Mouse (Mus musculus) neural tube, embryonic 13.5 days (tissue): ENCODE measurements around the gene Wbp2nl. TPM values are rescaled to one million over a fixed set of nuclear protein-coding genes. Genes with fewer than 3 reads are reported as not detected.
A peak's percentile ranks its signal among the peaks of the same experiment; 100 is the strongest.

Experiments used
- ATAC-seq: fragments of 200-750 bp; cut with Nextera tagmentation; 2 replicates; pipeline ENCODE4 v1.8.0; 2017; ENCODE audit warnings: low read depth, mild to moderate bottlenecking, moderate TSS enrichment, moderate library complexity
- H3K27ac ChIP-seq: fragments of 300-500 bp; sonication (generic); replicated peaks from 2 replicates; pipeline ENCODE4 v1.5.1; 2015; ENCODE audit warnings: moderate library complexity, mild to moderate bottlenecking, inconsistent platforms
- H3K27me3 ChIP-seq: fragments of 300-500 bp; sonication (generic); 2 replicates; pipeline ENCODE4 v1.6.1; 2015; ENCODE audit warnings: mild to moderate bottlenecking, inconsistent platforms
- H3K36me3 ChIP-seq: fragments of 300-500 bp; sonication (generic); 2 replicates; pipeline ENCODE4 v1.6.1; 2015; ENCODE audit warnings: mild to moderate bottlenecking, inconsistent platforms
- H3K4me1 ChIP-seq: fragments of 300-500 bp; sonication (generic); replicated peaks from 2 replicates; pipeline ENCODE4 v1.6.1; 2015; ENCODE audit warnings: inconsistent platforms
- H3K4me2 ChIP-seq: fragments of 300-500 bp; sonication (generic); 2 replicates; pipeline ENCODE4 v1.6.1; 2015; ENCODE audit warnings: inconsistent platforms, mild to moderate bottlenecking, moderate library complexity
- H3K4me3 ChIP-seq: fragments of 300-500 bp; sonication (generic); 2 replicates; pipeline ENCODE4 v1.5.1; 2015; ENCODE audit warnings: mild to moderate bottlenecking, inconsistent platforms
- H3K9ac ChIP-seq: fragments of 300-500 bp; sonication (generic); 2 replicates; pipeline ENCODE4 v1.6.1; 2015; ENCODE audit warnings: moderate library complexity, mild to moderate bottlenecking, inconsistent platforms
- H3K9me3 ChIP-seq: fragments of 300-500 bp; sonication (generic); 2 replicates; pipeline ENCODE4 v1.6.1; 2016; ENCODE audit warnings: inconsistent platforms
- WGBS: fragments of 180-500 bp; shearing (Covaris S2); methylation state at CpG from one replicate; pipeline ENCODE4 v1.1.7; 2015; 5-methylcytosine and 5-hydroxymethylcytosine counted together
- polyA plus RNA-seq: library from polyadenylated mRNA; unstranded; fragments of >200 nt; fragmentation: Nextera tagmentation; extraction: Ambion mirVana; gene quantifications from 2 replicates; pipeline ENCODE4 v1.2.1, GENCODE M21; 2015

Wbp2nl gene
- not detected in 2 replicates for polyA plus RNA-seq

GRCm38 (mm10) chr15:82298764-82299561 is at the start of gene Wbp2nl:
TSS of gene Wbp2nl (plus strand) at chr15:82298954.
- 62% methylated on average over 39 of the region's 39 CpGs for WGBS
- H3K9me3 ChIP-seq: no peaks in the 10 kb centered on the region
- H3K4me2 ChIP-seq: peak within 1 kb of the TSS; percentile 7; the same call in 1 of the 2 replicates
- no peak for ATAC-seq
- H3K36me3 ChIP-seq: no peaks in the 10 kb centered on the region
- H3K9ac ChIP-seq: no peak within 1 kb of the TSS
- no peak within 1 kb of the TSS for H3K27ac ChIP-seq
- no peaks in the 10 kb centered on the region for H3K27me3 ChIP-seq
- H3K4me1 ChIP-seq: peaks cover 8% of the 10 kb centered on the region
- H3K4me3 ChIP-seq: no peak within 1 kb of the TSS

DNA sequence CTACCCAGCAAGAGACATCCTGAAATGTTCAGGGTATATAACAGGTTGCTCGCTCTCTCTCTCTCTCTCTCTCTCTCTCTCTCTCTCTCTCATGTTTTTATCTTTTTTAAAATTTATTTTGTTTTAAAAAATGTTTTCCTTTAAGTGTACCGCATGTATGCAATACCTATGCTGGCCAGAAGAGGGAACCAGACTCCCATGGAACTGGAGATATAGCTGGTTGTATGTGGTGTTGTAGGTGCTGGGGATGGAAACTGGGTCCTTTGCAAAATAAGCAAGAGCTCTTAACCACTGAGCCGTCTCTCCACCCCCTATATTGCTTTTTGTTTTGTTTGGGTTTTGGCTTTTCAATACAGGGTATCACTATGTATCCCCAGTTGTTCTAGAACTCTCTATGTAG is 47.2 kb upstream of the Wbp2nl start:
- no peak overlapping the region for H3K9ac ChIP-seq
- H3K4me1 ChIP-seq: peaks cover 16% of the 10 kb centered on the region
- H3K27me3 ChIP-seq: no peaks in the 10 kb centered on the region
- no peaks in the 10 kb centered on the region for H3K9me3 ChIP-seq
- 100% methylated on average over 3 of the region's 3 CpGs for WGBS
- no peak overlapping the region for H3K4me3 ChIP-seq
- no peak overlapping the region for H3K4me2 ChIP-seq
- H3K36me3 ChIP-seq: no peaks in the 10 kb centered on the region
- no peak overlapping the region for H3K27ac ChIP-seq
- no peak for ATAC-seq

GRCm38 (mm10) chr15:82252097-82252496 is 46.7 kb upstream of the Wbp2nl start, which contains the start of gene 1500009C09Rik:
TSS of gene 1500009C09Rik (plus strand) at chr15:82252397.
- H3K9me3 ChIP-seq: no peaks in the 10 kb centered on the region
- WGBS: 89% methylated on average over 6 of the region's 6 CpGs

DNA sequence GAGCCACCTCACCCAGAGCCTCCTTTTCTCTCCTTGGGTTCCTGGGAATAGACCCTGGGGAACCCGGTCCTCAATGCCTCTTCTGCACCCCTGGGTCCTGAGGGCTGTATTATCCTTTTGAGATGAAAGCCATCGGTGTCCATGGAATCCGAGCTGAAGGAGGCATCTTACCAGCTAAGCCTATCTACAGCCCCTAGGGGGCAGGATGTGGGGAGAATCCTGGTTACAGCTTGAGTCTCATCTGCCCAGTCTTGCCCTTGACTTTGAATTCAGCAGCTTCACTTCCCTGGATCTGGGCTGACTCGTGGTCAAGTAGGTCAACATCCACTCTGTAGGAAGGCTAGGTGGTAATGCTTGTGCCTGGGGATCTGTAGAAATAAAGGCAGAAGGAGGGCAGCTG is 43.5 kb upstream of the Wbp2nl start:
- H3K27me3 ChIP-seq: no peaks in the 10 kb centered on the region
- WGBS: 43% methylated on average over 4 of the region's 4 CpGs
- H3K9me3 ChIP-seq: no peaks in the 10 kb centered on the region
- H3K27ac ChIP-seq: peak overlapping the region; percentile 81
- H3K9ac ChIP-seq: no peak overlapping the region; the same call in 1 of the 2 replicates
- 0 out of 2 replicates have a peak, but pooled peaks cover 3% of the 10 kb centered on the region for H3K36me3 ChIP-seq
- H3K4me2 ChIP-seq: peak overlapping the region; percentile 61
- no peak; the same call in 1 of the 2 replicates for ATAC-seq
- H3K4me1 ChIP-seq: peaks cover 28% of the 10 kb centered on the region
- H3K4me3 ChIP-seq: no peak overlapping the region

More at GRCm38 (mm10) chr15:82252097-82252496, 46.7 kb upstream of the Wbp2nl start, which contains the start of gene 1500009C09Rik:
- ATAC-seq: no peak
- Histone ChIP-seq H3K9ac (no peak within 1 kb of the TSS), H3K4me1 (peaks cover 22% of the 10 kb centered on the region), H3K4me2 (no peak within 1 kb of the TSS), H3K27ac (no peak within 1 kb of the TSS), H3K4me3 (no peak within 1 kb of the TSS), H3K36me3 (no peaks in the 10 kb centered on the region), H3K27me3 (no peaks in the 10 kb centered on the region)

- peak overlapping the region; percentile 61 for H3K4me2 ChIP-seq
- H3K4me3 ChIP-seq: peak overlapping the region; percentile 45
- ATAC-seq: peak; percentile 93
- WGBS: 7% methylated on average over 10 of the region's 10 CpGs
- peak overlapping the region; percentile 67 for H3K9ac ChIP-seq
- H3K4me1 ChIP-seq: peaks cover 28% of the 10 kb centered on the region
- H3K36me3 ChIP-seq: 0 out of 2 replicates have a peak, but pooled peaks cover 3% of the 10 kb centered on the region
- peak overlapping the region; percentile 81 for H3K27ac ChIP-seq
- no peaks in the 10 kb centered on the region for H3K9me3 ChIP-seq
- no peaks in the 10 kb centered on the region for H3K27me3 ChIP-seq
These were observed 42.8 kb upstream of the Wbp2nl start for GRCm38 (mm10) chr15:82255944-82256383.

GRCm38 (mm10) chr15:82259510-82259909 is 39.2 kb upstream of the Wbp2nl start:
- no peak overlapping the region for H3K4me3 ChIP-seq
- WGBS: 11% methylated on average over 16 of the region's 16 CpGs
- no peak overlapping the region for H3K4me2 ChIP-seq
- no peak overlapping the region for H3K27ac ChIP-seq
- H3K9me3 ChIP-seq: no peaks in the 10 kb centered on the region
- H3K4me1 ChIP-seq: peaks cover 28% of the 10 kb centered on the region
- 0 out of 2 replicates have a peak, but pooled peaks cover 3% of the 10 kb centered on the region for H3K36me3 ChIP-seq
- no peaks in the 10 kb centered on the region for H3K27me3 ChIP-seq
- H3K9ac ChIP-seq: no peak overlapping the region
- no peak for ATAC-seq

- WGBS: 10% methylated on average over 6 of the region's 6 CpGs
- no peak for ATAC-seq
- no peak overlapping the region for H3K4me2 ChIP-seq
- no peaks in the 10 kb centered on the region for H3K9me3 ChIP-seq
- H3K36me3 ChIP-seq: no peaks in the 10 kb centered on the region
- no peak overlapping the region for H3K27ac ChIP-seq
- H3K4me3 ChIP-seq: no peak overlapping the region
- no peak overlapping the region for H3K9ac ChIP-seq
- peaks cover 40% of the 10 kb centered on the region for H3K4me1 ChIP-seq
- no peaks in the 10 kb centered on the region for H3K27me3 ChIP-seq
These were observed 32.4 kb upstream of the Wbp2nl start for GRCm38 (mm10) chr15:82266356-82266755.

DNA sequence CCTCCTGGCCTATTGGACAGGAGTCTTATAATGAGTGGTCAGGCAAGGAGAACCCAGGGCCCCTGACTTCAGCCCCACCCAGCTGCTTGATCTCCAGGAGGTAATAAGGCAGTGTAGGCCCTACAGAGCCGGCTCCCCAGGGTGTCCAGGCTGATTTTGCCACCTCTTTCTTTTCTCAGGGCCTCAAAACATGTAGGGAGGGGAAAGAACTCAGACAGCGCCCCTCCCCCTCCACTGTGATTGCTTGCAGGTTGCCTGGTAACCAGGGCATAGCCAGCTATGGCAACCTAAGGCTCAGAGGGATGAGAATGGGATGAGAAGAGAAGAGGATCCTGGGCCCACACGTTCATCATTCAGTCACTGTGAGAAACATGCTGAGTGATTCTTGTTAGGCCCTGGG is 30.6 kb upstream of the Wbp2nl start:
- Histone ChIP-seq H3K9ac (peak overlapping the region; percentile 31; the same call in 1 of the 2 replicates), H3K27ac (peak overlapping the region; percentile 79), H3K4me1 (peaks cover 47% of the 10 kb centered on the region), H3K4me2 (no peak overlapping the region), H3K9me3 (no peaks in the 10 kb centered on the region), H3K36me3 (no peaks in the 10 kb centered on the region), H3K4me3 (no peak overlapping the region), H3K27me3 (peaks cover 7% of the 10 kb centered on the region)
- peak; percentile 49; the same call in 1 of the 2 replicates for ATAC-seq
- WGBS: 14% methylated on average over 3 of the region's 3 CpGs

DNA sequence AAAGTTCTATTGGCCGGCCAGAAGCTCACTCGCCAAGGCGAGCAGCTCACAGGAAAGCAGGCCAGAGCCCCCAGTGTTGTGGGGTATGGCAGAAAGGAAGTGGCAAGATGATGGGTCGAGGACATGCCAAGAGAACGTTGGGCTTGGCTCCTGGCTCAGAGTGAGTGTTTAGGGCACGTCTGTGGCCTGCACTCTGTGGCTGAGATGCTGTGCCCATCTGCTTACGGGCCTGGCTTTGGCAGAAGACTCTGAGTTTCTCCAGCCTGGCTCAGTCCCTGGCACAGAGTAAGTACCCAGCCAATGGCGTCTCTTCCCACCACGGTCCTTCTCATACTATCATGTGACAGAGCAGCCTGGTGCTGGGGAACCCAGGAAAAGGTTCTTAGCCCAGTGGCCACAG is 30.0 kb upstream of the Wbp2nl start:
- H3K4me2 ChIP-seq: no peak overlapping the region
- 0 out of 2 replicates have a peak, but pooled peaks have one; percentile 6 for ATAC-seq
- 87% methylated on average over 9 of the region's 9 CpGs for WGBS
- no peak overlapping the region for H3K9ac ChIP-seq
- peaks cover 48% of the 10 kb centered on the region for H3K4me1 ChIP-seq
- H3K27me3 ChIP-seq: peaks cover 13% of the 10 kb centered on the region
- no peak overlapping the region for H3K4me3 ChIP-seq
- peak overlapping the region; percentile 79; the same call in 1 of the 2 replicates for H3K27ac ChIP-seq
- no peaks in the 10 kb centered on the region for H3K36me3 ChIP-seq
- no peaks in the 10 kb centered on the region for H3K9me3 ChIP-seq

GRCm38 (mm10) chr15:82271201-82271600 is 27.6 kb upstream of the Wbp2nl start:
- H3K9me3 ChIP-seq: no peaks in the 10 kb centered on the region
- H3K9ac ChIP-seq: no peak overlapping the region
- no peak overlapping the region for H3K4me3 ChIP-seq
- no peak for ATAC-seq
- no peak overlapping the region for H3K4me2 ChIP-seq
- H3K27ac ChIP-seq: peak overlapping the region; percentile 14; the same call in 1 of the 2 replicates
- H3K4me1 ChIP-seq: peaks cover 55% of the 10 kb centered on the region
- H3K27me3 ChIP-seq: peaks cover 16% of the 10 kb centered on the region
- H3K36me3 ChIP-seq: no peaks in the 10 kb centered on the region
- 0% methylated on average over 5 of the region's 5 CpGs for WGBS

- 86% methylated on average over 6 of the region's 6 CpGs for WGBS
- H3K4me1 ChIP-seq: peaks cover 65% of the 10 kb centered on the region
These were observed 26.5 kb upstream of the Wbp2nl start for GRCm38 (mm10) chr15:82272295-82272694.

GRCm38 (mm10) chr15:82274593-82274926 is 24.2 kb upstream of the Wbp2nl start, which contains the start of gene Sept3:
TSS of gene Sept3 (plus strand) at chr15:82274893.
- peaks cover 16% of the 10 kb centered on the region for H3K27me3 ChIP-seq
- 30% methylated on average over 6 of the region's 6 CpGs for WGBS
- peaks cover 15% of the 10 kb centered on the region for H3K36me3 ChIP-seq
- peak within 1 kb of the TSS; percentile 97 for H3K9ac ChIP-seq
- peaks cover 56% of the 10 kb centered on the region for H3K4me1 ChIP-seq
- H3K27ac ChIP-seq: peak within 1 kb of the TSS; percentile 99
- H3K9me3 ChIP-seq: no peaks in the 10 kb centered on the region
- H3K4me2 ChIP-seq: peak within 1 kb of the TSS; percentile 85
- ATAC-seq: no peak
- H3K4me3 ChIP-seq: peak within 1 kb of the TSS; percentile 86

More at GRCm38 (mm10) chr15:82272295-82272694, 26.5 kb upstream of the Wbp2nl start:
- H3K27me3 ChIP-seq: peaks cover 16% of the 10 kb centered on the region
- H3K9me3 ChIP-seq: no peaks in the 10 kb centered on the region
- ATAC-seq: no peak
- no peak overlapping the region for H3K9ac ChIP-seq
- no peak overlapping the region for H3K4me2 ChIP-seq
- H3K36me3 ChIP-seq: no peaks in the 10 kb centered on the region
- no peak overlapping the region for H3K27ac ChIP-seq
- no peak overlapping the region for H3K4me3 ChIP-seq
